In genomic region chrX:96501580-96501979, GRCm38 (mm10) we compare ENCODE assay signal across 17 mouse cellular contexts. TPM values are rescaled to one million over a fixed set of nuclear protein-coding genes. Genes with fewer than 3 reads are reported as not detected.
DNase-seq lines count a peak whose midpoint lies in the region; ATAC-seq and TF ChIP-seq lines count a peak whose summit lies in the region.
"Had no signal": no experiment of that assay in that cellular context is flagged by ENCODE, and none has a peak within 500 bp of the region (broad histone marks: within the 10 kb centered on the region; RNA-seq: fewer than 3 reads in every experiment).

No protein-coding gene starts in this region.

- no peak for ATAC-seq in hindbrain, embryonic 14.5 days (ENCODE audit: low FRiP score)
- no peak for ATAC-seq in hindbrain, embryonic 13.5 days (ENCODE audit: low FRiP score)
- no peak for ATAC-seq in lung, embryonic 14.5 days (ENCODE audit: insufficient read depth)

- 60% methylated on average over 1 of the region's 1 CpGs for WGBS in hindbrain, embryonic 14.5 days
- WGBS in hindbrain, embryonic 13.5 days = 58% methylated on average over 1 of the region's 1 CpGs
- 50% methylated on average over 1 of the region's 1 CpGs for WGBS in lung, embryonic 14.5 days

- no peak overlapping the region for H3K27ac ChIP-seq in hindbrain, embryonic 14.5 days
- no peak overlapping the region for H3K27ac ChIP-seq in hindbrain, embryonic 13.5 days
- no peak overlapping the region for H3K27ac ChIP-seq in lung, embryonic 14.5 days (ENCODE audit: low read depth)
- H3K27ac ChIP-seq: liver, embryonic 14.5 days had no signal

- no peaks in the 10 kb centered on the region for H3K4me1 ChIP-seq in hindbrain, embryonic 14.5 days (replicated peaks; ENCODE audit: control insufficient read depth, insufficient read depth, low read length)
- no peaks in the 10 kb centered on the region for H3K4me1 ChIP-seq in hindbrain, embryonic 13.5 days (replicated peaks)
- no peaks in the 10 kb centered on the region for H3K4me1 ChIP-seq in lung, embryonic 14.5 days (ENCODE audit: insufficient read depth)
- H3K4me1 ChIP-seq: megakaryocyte, embryonic 14.5 days had no signal

- H3K27me3 ChIP-seq in hindbrain, embryonic 14.5 days (ENCODE audit: control insufficient read depth, insufficient read depth, low read length) = no peaks in the 10 kb centered on the region
- no peaks in the 10 kb centered on the region for H3K27me3 ChIP-seq in hindbrain, embryonic 13.5 days
- no peaks in the 10 kb centered on the region for H3K27me3 ChIP-seq in lung, embryonic 14.5 days (ENCODE audit: insufficient read depth, low read length)

- no peaks in the 10 kb centered on the region for H3K36me3 ChIP-seq in hindbrain, embryonic 14.5 days (replicated peaks; ENCODE audit: control insufficient read depth, insufficient read depth)
- no peaks in the 10 kb centered on the region for H3K36me3 ChIP-seq in hindbrain, embryonic 13.5 days
- H3K36me3 ChIP-seq in lung, embryonic 14.5 days (ENCODE audit: insufficient read depth) = no peaks in the 10 kb centered on the region

- H3K4me2 ChIP-seq in hindbrain, embryonic 14.5 days (replicated peaks) = no peak overlapping the region
- no peak overlapping the region for H3K4me2 ChIP-seq in hindbrain, embryonic 13.5 days
- no peak overlapping the region for H3K4me2 ChIP-seq in lung, embryonic 14.5 days

- no peak; the same call in 1 of the 2 replicates for TF ChIP-seq CTCF in lung, embryonic 14.5 days (IDR thresholded peaks at IDR 0.05; ENCODE audit: low read depth)

- H3K9ac ChIP-seq in hindbrain, embryonic 14.5 days = no peak overlapping the region
- no peak overlapping the region for H3K9ac ChIP-seq in hindbrain, embryonic 13.5 days
- no peak overlapping the region for H3K9ac ChIP-seq in lung, embryonic 14.5 days
- H3K9ac ChIP-seq: liver, embryonic 14.5 days had no signal

- H3K9me3 ChIP-seq in hindbrain, embryonic 14.5 days (ENCODE audit: control insufficient read depth, low read length) = no peaks in the 10 kb centered on the region
- no peaks in the 10 kb centered on the region for H3K9me3 ChIP-seq in hindbrain, embryonic 13.5 days
- no peaks in the 10 kb centered on the region for H3K9me3 ChIP-seq in lung, embryonic 14.5 days (ENCODE audit: low read depth, low read length)
- H3K9me3 ChIP-seq: megakaryocyte, embryonic 14.5 days had no signal

- no peak overlapping the region for H3K4me3 ChIP-seq in hindbrain, embryonic 14.5 days (replicated peaks; ENCODE audit: low read length)
- no peak overlapping the region for H3K4me3 ChIP-seq in hindbrain, embryonic 13.5 days
- no peak overlapping the region for H3K4me3 ChIP-seq in lung, embryonic 14.5 days (ENCODE audit: low read depth, low read length)
- H3K4me3 ChIP-seq: megakaryocyte, embryonic 14.5 days had no signal

- DNase-seq in hindbrain, embryonic 14.5 days (ENCODE audit: low spot score) = peak; percentile 29
- peak; percentile 32 for DNase-seq in lung, embryonic 14.5 days
- no peak for DNase-seq in lung, postnatal 25 days (ENCODE audit: low spot score)
- peak; percentile 9 for DNase-seq in Muller cell, postnatal 12 days (ENCODE audit: inconsistent ontology term)
- peak; percentile 7 for DNase-seq in retina, embryonic 14.5 days (ENCODE audit: low spot score)
- DNase-seq in adrenal gland, postnatal 14 days = no peak
- DNase-seq: cerebellum, adult 18-20 months had no signal

RNA-seq across cellular contexts. Expression of gene Hsf3, which starts 45.5 kb away (rescaled TPM):
- polyA plus RNA-seq in hindbrain, embryonic 14.5 days (2014; fragmentation: Nextera tagmentation; extraction: Ambion mirVana) = 0.11 TPM in 1 of 2 replicates, not detected in the other
- polyA plus RNA-seq in hindbrain, embryonic 13.5 days (2015; fragmentation: Nextera tagmentation; extraction: Ambion mirVana) = 0.06 TPM in 1 of 2 replicates, not detected in the other
- polyA plus RNA-seq in lung, embryonic 14.5 days (2014; fragmentation: Nextera tagmentation; extraction: Ambion mirVana) = 0.08 and 0.28 TPM in 2 replicates
- 0.22 TPM in 1 of 2 replicates, not detected in the other for total RNA-seq in adrenal gland, postnatal 14 days (2021)
- total RNA-seq: adrenal gland, postnatal 36 days; heart, adult 8-10 months; hematopoietic stem cell, adult 5-6 weeks; left cerebral cortex, postnatal 25 days; MEL had no signal
- polyA plus RNA-seq: liver, embryonic 14.5 days; small intestine, adult 2 months; testis, adult 2 months had no signal

RNA-seq across cellular contexts. Expression of gene Heph, which starts 46.4 kb away (rescaled TPM):
- 5.2 and 6.5 TPM in 2 replicates for polyA plus RNA-seq in hindbrain, embryonic 14.5 days (2014; fragmentation: Nextera tagmentation; extraction: Ambion mirVana)
- 5.7 and 6.1 TPM in 2 replicates for polyA plus RNA-seq in hindbrain, embryonic 13.5 days (2015; fragmentation: Nextera tagmentation; extraction: Ambion mirVana)
- polyA plus RNA-seq in lung, embryonic 14.5 days (2014; fragmentation: Nextera tagmentation; extraction: Ambion mirVana) = 25.3 and 25.4 TPM in 2 replicates
- total RNA-seq in adrenal gland, postnatal 14 days (2021) = 10.2 and 12.4 TPM in 2 replicates
- total RNA-seq: hematopoietic stem cell, adult 5-6 weeks; MEL had no signal

Comparison
In these comparisons a context has a peak if more than half of its experiments do, and no peak if none do; other contexts are left out.
1. DNase-seq: peak in hindbrain, embryonic 14.5 days (single experiment), lung, embryonic 14.5 days (single experiment), Muller cell, postnatal 12 days (single experiment) and retina, embryonic 14.5 days (single experiment); none in lung, postnatal 25 days (single experiment) and adrenal gland, postnatal 14 days (single experiment).